Mouse (Mus musculus): ENCODE measurements around the gene Tubgcp2. TPM values are rescaled to one million over a fixed set of nuclear protein-coding genes. Genes with fewer than 3 reads are reported as not detected.

The Tubgcp2 gene
- polyA plus RNA-seq, 1 experiment from 2014 or later: 46.2 TPM

DNA sequence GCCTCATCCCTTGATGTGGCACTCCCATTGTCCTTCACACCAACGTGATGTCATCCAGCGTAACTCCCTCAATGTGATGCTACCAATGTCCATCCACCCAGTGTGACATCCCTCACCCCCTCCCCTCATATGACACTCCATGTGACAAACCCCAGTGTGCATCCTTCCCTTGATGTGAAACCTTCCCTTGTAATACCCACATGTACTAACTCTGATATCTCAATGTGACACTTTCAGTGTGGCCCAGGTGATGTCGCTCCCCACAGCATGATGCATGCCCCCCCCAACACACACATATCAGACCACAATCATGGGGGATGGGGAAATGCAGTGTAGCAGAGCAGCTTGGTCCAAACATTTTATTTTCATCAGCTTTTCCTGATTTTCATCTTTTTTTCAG, 79.8 kb downstream of the Tubgcp2 start:
- Histone ChIP-seq H3K4me2 (ENCODE audit: low read depth, low read length) (no peak overlapping the region), H3K9ac (ENCODE audit: low read depth, low read length) (no peak overlapping the region), H3K27me3 (replicated peaks; ENCODE audit: control insufficient read depth, insufficient read depth, low read length) (no peaks in the 10 kb centered on the region), H3K27ac (replicated peaks; ENCODE audit: low read depth, low read length) (no peak overlapping the region), H3K4me1 (ENCODE audit: control insufficient read depth, insufficient read depth, low read length) (no peaks in the 10 kb centered on the region), H3K36me3 (ENCODE audit: control insufficient read depth, insufficient read depth, low read length) (no peaks in the 10 kb centered on the region), H3K9me3 (ENCODE audit: control insufficient read depth, low read length) (no peaks in the 10 kb centered on the region), H3K4me3 (ENCODE audit: low read depth, low read length) (no peak overlapping the region)
- ATAC-seq (ENCODE audit: low read depth) (no peak), DNase-seq (ENCODE audit: low spot score) (no peak)
- 80% methylated on average over 3 of the region's 3 CpGs for WGBS

- H3K4me3 ChIP-seq (ENCODE audit: low read depth, low read length): no peak overlapping the region
- no peaks in the 10 kb centered on the region for H3K36me3 ChIP-seq (ENCODE audit: control insufficient read depth, insufficient read depth, low read length)
- WGBS: 85% methylated on average over 4 of the region's 4 CpGs
- no peaks in the 10 kb centered on the region for H3K27me3 ChIP-seq (replicated peaks; ENCODE audit: control insufficient read depth, insufficient read depth, low read length)
- no peak for ATAC-seq (ENCODE audit: low read depth)
- no peak overlapping the region for H3K4me2 ChIP-seq (ENCODE audit: low read depth, low read length)
- no peaks in the 10 kb centered on the region for H3K4me1 ChIP-seq (ENCODE audit: control insufficient read depth, insufficient read depth, low read length)
- no peak overlapping the region for H3K27ac ChIP-seq (replicated peaks; ENCODE audit: low read depth, low read length)
- H3K9ac ChIP-seq (ENCODE audit: low read depth, low read length): no peak overlapping the region
- DNase-seq (ENCODE audit: low spot score): no peak
- no peaks in the 10 kb centered on the region for H3K9me3 ChIP-seq (ENCODE audit: control insufficient read depth, low read length)
Measured at GRCm38 (mm10) chr7:139955505-139955904, 81.0 kb downstream of the Tubgcp2 start.

DNA sequence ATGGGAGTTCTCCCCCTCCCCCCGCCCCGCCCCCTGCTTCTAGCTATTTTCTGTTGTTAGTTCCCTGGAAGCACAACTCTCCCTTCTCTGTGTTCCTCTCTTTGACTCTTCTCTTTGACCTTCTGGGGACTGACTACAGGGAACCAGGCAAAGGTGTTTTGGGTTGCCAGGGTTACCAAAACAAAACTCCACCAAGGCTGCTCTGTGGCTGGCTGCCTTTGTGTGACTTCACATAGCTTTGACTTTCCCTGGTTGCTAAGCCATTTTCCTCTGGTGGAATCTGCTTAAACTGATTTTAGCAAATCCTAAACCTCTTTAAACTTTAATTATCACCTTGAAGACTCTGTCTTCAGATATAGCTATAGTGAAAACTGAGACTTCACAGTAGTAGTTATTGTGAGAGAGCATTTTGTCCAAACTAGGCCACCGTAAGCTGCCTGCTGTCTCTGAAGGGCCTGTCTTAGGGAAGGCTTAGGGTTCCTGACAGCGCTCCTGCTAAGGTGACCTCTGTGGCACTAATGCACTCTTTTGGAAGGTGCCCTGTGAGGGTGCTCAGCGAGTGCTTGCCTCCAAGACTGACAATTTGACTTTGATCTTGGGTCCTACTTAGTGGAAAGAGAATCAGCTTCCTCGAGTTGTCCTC, 84.4 kb downstream of the Tubgcp2 start:
- Histone ChIP-seq H3K9me3 (ENCODE audit: control insufficient read depth, low read length) (no peaks in the 10 kb centered on the region), H3K27me3 (replicated peaks; ENCODE audit: control insufficient read depth, insufficient read depth, low read length) (peaks cover 10% of the 10 kb centered on the region; the same call in 1 of the 2 replicates), H3K4me2 (ENCODE audit: low read depth, low read length) (no peak overlapping the region), H3K36me3 (ENCODE audit: control insufficient read depth, insufficient read depth, low read length) (no peaks in the 10 kb centered on the region), H3K9ac (ENCODE audit: low read depth, low read length) (no peak overlapping the region), H3K27ac (replicated peaks; ENCODE audit: low read depth, low read length) (no peak overlapping the region), H3K4me1 (ENCODE audit: control insufficient read depth, insufficient read depth, low read length) (no peaks in the 10 kb centered on the region), H3K4me3 (ENCODE audit: low read depth, low read length) (no peak overlapping the region)
- DNase-seq (ENCODE audit: low spot score) (no peak), ATAC-seq (ENCODE audit: low read depth) (no peak)
- 62% methylated on average over 6 of the region's 6 CpGs for WGBS

DNA sequence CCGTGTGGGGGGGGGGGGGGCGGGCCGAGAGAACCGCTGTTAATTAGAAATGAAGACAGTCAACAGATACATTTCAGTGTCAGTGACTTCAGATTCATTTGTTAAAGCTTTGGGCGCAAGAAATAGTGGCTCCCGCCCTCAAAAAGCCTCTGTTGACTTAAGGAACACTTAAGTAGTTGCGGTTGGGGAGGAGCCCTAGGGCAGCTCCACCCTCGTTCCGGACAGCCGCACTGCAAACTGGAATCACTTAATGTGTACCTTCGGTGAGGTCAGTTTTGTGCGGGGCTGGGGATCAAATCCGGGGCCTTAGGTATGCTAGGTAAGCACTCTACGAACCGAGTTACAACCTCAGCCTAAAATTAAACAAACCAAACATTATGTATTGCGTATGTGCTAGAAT, 85.4 kb downstream of the Tubgcp2 start:
- peak overlapping the region; percentile 95 for H3K4me2 ChIP-seq (ENCODE audit: low read depth, low read length)
- 4% methylated on average over 13 of the region's 16 CpGs for WGBS
- no peaks in the 10 kb centered on the region for H3K4me1 ChIP-seq (ENCODE audit: control insufficient read depth, insufficient read depth, low read length)
- ATAC-seq (ENCODE audit: low read depth): no peak
- peaks cover 19% of the 10 kb centered on the region for H3K27me3 ChIP-seq (replicated peaks; ENCODE audit: control insufficient read depth, insufficient read depth, low read length)
- peak; percentile 67 for DNase-seq (ENCODE audit: low spot score)
- peak overlapping the region; percentile 55 for H3K4me3 ChIP-seq (ENCODE audit: low read depth, low read length)
- no peaks in the 10 kb centered on the region for H3K36me3 ChIP-seq (ENCODE audit: control insufficient read depth, insufficient read depth, low read length)
- H3K9me3 ChIP-seq (ENCODE audit: control insufficient read depth, low read length): no peaks in the 10 kb centered on the region
- H3K9ac ChIP-seq (ENCODE audit: low read depth, low read length): peak overlapping the region; percentile 68
- H3K27ac ChIP-seq (replicated peaks; ENCODE audit: low read depth, low read length): peak overlapping the region; percentile 56

GRCm38 (mm10) chr7:139950283-139950971, 86.0 kb downstream of the Tubgcp2 start:
- peak overlapping the region; percentile 95 for H3K4me2 ChIP-seq (ENCODE audit: low read depth, low read length)
- WGBS: 1% methylated on average over 32 of the region's 33 CpGs
- peak overlapping the region; percentile 55 for H3K4me3 ChIP-seq (ENCODE audit: low read depth, low read length)
- peak overlapping the region; percentile 68 for H3K9ac ChIP-seq (ENCODE audit: low read depth, low read length)
- H3K27ac ChIP-seq (replicated peaks; ENCODE audit: low read depth, low read length): peak overlapping the region; percentile 56
- H3K36me3 ChIP-seq (ENCODE audit: control insufficient read depth, insufficient read depth, low read length): no peaks in the 10 kb centered on the region
- H3K9me3 ChIP-seq (ENCODE audit: control insufficient read depth, low read length): no peaks in the 10 kb centered on the region
- peak; percentile 82 for ATAC-seq (ENCODE audit: low read depth)
- no peaks in the 10 kb centered on the region for H3K4me1 ChIP-seq (ENCODE audit: control insufficient read depth, insufficient read depth, low read length)
- peak; percentile 69 for DNase-seq (ENCODE audit: low spot score)
- peaks cover 25% of the 10 kb centered on the region for H3K27me3 ChIP-seq (replicated peaks; ENCODE audit: control insufficient read depth, insufficient read depth, low read length)

DNA sequence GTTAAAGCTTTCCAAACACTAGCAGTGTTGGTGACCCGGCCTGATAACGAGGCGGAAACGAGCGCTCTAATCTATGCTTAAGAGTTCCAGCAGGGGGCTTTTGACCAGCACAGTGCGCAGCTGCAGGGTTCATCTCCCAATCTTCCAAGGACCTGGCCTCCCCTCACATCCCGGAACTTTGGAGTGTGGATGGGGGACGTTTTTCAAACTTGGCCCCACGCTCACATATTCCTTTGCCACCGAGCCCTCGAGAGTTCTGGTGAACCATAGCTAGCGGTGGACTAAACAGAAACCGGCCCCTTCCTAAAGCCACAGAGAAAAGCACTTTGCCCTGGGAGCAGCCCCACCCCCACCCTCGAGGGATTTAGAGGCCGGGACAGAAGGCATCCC, 86.6 kb downstream of the Tubgcp2 start:
- DNase-seq (ENCODE audit: low spot score) (peak; percentile 85), ATAC-seq (ENCODE audit: low read depth) (peak; percentile 87)
- H3K4me3 ChIP-seq (ENCODE audit: low read depth, low read length): peak overlapping the region; percentile 55
- peak overlapping the region; percentile 68 for H3K9ac ChIP-seq (ENCODE audit: low read depth, low read length)
- peak overlapping the region; percentile 95 for H3K4me2 ChIP-seq (ENCODE audit: low read depth, low read length)
- H3K36me3 ChIP-seq (ENCODE audit: control insufficient read depth, insufficient read depth, low read length): no peaks in the 10 kb centered on the region
- no peaks in the 10 kb centered on the region for H3K9me3 ChIP-seq (ENCODE audit: control insufficient read depth, low read length)
- H3K27me3 ChIP-seq (replicated peaks; ENCODE audit: control insufficient read depth, insufficient read depth, low read length): peaks cover 30% of the 10 kb centered on the region
- WGBS: under 1% methylated on average over 15 of the region's 15 CpGs
- H3K4me1 ChIP-seq (ENCODE audit: control insufficient read depth, insufficient read depth, low read length): no peaks in the 10 kb centered on the region
- H3K27ac ChIP-seq (replicated peaks; ENCODE audit: low read depth, low read length): peak overlapping the region; percentile 56; the same call in 1 of the 2 replicates

DNA sequence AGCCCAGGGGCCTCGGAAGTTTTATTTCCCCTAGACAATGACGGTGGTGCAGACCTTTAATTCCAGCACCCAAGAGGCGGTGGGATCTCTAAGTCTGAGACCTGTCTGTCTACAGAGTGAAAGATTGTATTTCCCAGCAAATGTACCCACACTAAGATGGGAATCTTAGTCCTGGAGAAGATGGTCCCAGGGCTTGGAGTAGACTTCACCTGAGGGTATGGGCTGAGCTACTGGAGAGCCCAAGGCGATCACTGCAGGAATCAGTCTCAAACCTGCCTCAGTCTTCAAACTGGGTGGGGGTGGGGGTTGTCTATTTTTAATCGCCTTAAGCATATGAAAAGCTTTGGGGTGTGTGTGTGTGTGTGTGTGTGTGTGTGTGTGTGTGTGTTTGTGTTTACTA, 90.4 kb downstream of the Tubgcp2 start:
- H3K4me2 ChIP-seq (ENCODE audit: low read depth, low read length): no peak overlapping the region
- H3K27ac ChIP-seq (replicated peaks; ENCODE audit: low read depth, low read length): no peak overlapping the region
- no peaks in the 10 kb centered on the region for H3K4me1 ChIP-seq (ENCODE audit: control insufficient read depth, insufficient read depth, low read length)
- no peak overlapping the region for H3K4me3 ChIP-seq (ENCODE audit: low read depth, low read length)
- H3K9me3 ChIP-seq (ENCODE audit: control insufficient read depth, low read length): no peaks in the 10 kb centered on the region
- H3K9ac ChIP-seq (ENCODE audit: low read depth, low read length): no peak overlapping the region
- H3K27me3 ChIP-seq (replicated peaks; ENCODE audit: control insufficient read depth, insufficient read depth, low read length): peaks cover 69% of the 10 kb centered on the region
- 38% methylated on average over 5 of the region's 5 CpGs for WGBS
- DNase-seq (ENCODE audit: low spot score): no peak
- H3K36me3 ChIP-seq (ENCODE audit: control insufficient read depth, insufficient read depth, low read length): no peaks in the 10 kb centered on the region
- no peak for ATAC-seq (ENCODE audit: low read depth)
